Mouse (Mus musculus): Measurements from ENCODE around the gene Tmbim1. TPM values are rescaled to one million over a fixed set of nuclear protein-coding genes. Genes with fewer than 3 reads are reported as not detected.

The Tmbim1 gene
- 0.91 TPM for total RNA-seq (2023)

DNA sequence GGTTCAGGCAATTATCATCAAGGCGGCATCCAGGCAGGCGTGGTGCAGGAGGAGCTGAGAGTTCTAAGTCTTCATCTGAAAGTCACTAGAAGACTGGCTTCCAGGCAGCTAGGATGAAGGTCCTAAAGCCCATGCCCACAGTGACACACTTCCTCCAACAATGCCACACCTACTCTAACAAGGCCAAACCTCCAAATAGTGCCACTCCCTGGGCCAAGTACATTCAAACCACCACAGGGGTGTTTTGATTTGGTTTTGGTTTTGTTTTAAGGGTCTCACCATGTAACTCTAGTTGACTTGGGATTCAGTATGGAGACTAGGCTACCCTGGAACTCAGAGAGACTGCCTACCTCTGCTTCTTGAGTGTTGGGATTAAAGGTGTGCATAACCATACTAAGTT is at the start of gene Tmbim1:
Tmbim1 (minus strand) TSS at position 101 of the 400 bp plus-strand sequence.

DNA sequence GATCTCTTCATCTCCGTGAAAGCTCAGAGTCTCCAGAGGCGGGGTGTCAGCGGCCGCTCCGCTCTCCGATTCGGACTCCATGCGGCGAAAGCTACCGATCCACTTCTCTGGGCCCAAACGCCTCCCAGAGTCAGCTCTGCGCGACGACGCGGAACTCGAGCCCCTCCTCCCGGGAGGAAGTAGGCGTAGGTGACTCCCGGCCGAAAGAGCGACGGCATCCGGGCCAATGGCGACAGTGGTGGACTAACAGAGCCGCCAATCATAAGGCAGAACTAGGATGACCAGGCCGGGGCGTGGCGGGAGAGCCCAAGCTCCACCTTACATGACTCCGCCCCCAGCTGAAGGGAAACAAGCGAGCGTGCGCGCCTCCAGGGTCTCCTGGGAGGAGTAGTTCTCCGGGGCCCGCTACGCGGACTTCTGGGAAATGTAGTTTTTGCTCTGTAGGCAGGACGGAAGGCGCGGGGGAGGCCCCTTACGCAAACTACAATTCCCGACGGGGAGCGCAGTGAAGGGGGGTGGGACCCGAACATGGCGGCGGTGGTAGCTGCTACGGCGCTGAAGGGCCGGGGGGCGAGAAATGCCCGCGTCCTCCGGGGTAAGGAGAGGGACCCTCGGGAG is 20.8 kb downstream of the Tmbim1 start, which contains the start of the genes Aamp and Pnkd:
Aamp (minus strand) TSS at position 196 of the 618 bp plus-strand sequence.
Pnkd (plus strand) TSS at position 388 of the 618 bp plus-strand sequence.

DNA sequence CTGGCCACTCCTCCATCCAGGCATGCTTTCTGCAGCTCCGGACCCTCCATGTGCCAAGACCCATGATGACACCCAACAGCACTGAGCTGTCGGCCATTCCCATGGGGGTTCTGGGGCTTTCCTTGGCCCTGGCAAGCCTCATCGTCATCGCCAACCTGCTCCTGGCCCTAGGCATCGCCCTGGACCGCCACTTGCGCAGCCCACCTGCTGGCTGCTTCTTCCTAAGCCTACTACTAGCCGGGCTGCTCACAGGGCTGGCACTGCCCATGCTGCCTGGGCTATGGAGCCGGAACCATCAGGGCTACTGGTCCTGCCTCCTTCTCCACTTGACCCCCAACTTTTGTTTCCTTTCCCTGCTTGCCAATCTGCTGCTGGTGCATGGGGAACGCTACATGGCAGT is 26.9 kb downstream of the Tmbim1 start, which contains the start of gene Gpbar1:
Gpbar1 (plus strand) TSS at position 13 of the 400 bp plus-strand sequence.

Other genes with a start within 250 kb of the Tmbim1 start
- 31.1 TPM for gene Tns1, start 181.2 kb downstream of the Tmbim1 start, total RNA-seq (2023)
- gene Rufy4, start 180.1 kb downstream of the Tmbim1 start, total RNA-seq (2023): 0.41 TPM
- 0.73 TPM for gene Cxcr2, start 151.6 kb downstream of the Tmbim1 start, total RNA-seq (2023)
- gene Cxcr1, start 111.0 kb downstream of the Tmbim1 start, total RNA-seq (2023): not detected
- 377 TPM for gene Arpc2, start 69.5 kb downstream of the Tmbim1 start, total RNA-seq (2023)
- gene Gpbar1, start 27.1 kb downstream of the Tmbim1 start, total RNA-seq (2023): 0.73 TPM
- 166 TPM for gene Aamp, start 20.9 kb downstream of the Tmbim1 start, total RNA-seq (2023)
- gene Pnkd, start 20.7 kb downstream of the Tmbim1 start, total RNA-seq (2023): 15.7 TPM
- not detected for gene Catip, start 56.5 kb upstream of the Tmbim1 start, total RNA-seq (2023)
- 3.2 TPM for gene Slc11a1, start 69.6 kb upstream of the Tmbim1 start, total RNA-seq (2023)
- gene Ctdsp1, start 85.9 kb upstream of the Tmbim1 start, total RNA-seq (2023): 93.9 TPM
- gene Vil1, start 103.8 kb upstream of the Tmbim1 start, total RNA-seq (2023): 2.2 TPM
- gene Cnot9, start 200.4 kb upstream of the Tmbim1 start, total RNA-seq (2023): 27.1 TPM
- 0.88 TPM for gene Plcd4, start 237.3 kb upstream of the Tmbim1 start, total RNA-seq (2023)
- 33.8 TPM for gene Usp37, start 238.7 kb upstream of the Tmbim1 start, total RNA-seq (2023)